Mouse (Mus musculus): ENCODE measurements around the gene B3gat2. TPM values are rescaled to one million over a fixed set of nuclear protein-coding genes. Genes with fewer than 3 reads are reported as not detected.

The B3gat2 gene
- polyA plus RNA-seq, 1 experiment, result 58.8 TPM

DNA sequence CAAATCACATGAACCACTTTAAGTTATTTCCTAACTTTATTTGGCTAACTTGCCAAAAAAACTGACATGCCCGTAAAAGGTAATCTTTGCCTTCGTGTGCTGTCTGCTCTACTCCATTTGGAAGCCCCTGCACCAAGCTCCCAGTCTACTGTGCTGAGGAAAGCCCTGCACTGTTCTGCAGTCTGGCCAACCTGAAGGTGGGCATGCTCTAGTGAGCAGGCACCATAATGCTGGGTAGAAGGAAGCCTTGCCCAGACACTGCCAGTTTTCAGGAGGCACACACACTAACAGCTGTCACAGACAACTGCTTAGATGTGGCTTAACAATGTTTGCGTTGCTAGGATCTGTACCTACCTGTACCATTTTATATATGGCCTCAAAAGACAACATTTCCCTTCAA lies 94.1 kb downstream of the B3gat2 start:
- H3K4me3 ChIP-seq (ENCODE audit: insufficient read depth, low read depth, low read length), result no peak overlapping the region
- peaks cover 10% of the 10 kb centered on the region for H3K36me3 ChIP-seq (ENCODE audit: control insufficient read depth, insufficient read depth, low read length)
- no peaks in the 10 kb centered on the region for H3K4me1 ChIP-seq (ENCODE audit: control insufficient read depth, insufficient read depth, low read length)
- DNase-seq, result no peak
- H3K27me3 ChIP-seq (replicated peaks; ENCODE audit: control insufficient read depth, insufficient read depth, low read length), result no peaks in the 10 kb centered on the region
- H3K27ac ChIP-seq (ENCODE audit: insufficient read depth, low read depth, low read length), result no peak overlapping the region
- no peak for TF ChIP-seq CTCF (conservative IDR thresholded peaks at IDR 0.05; ENCODE audit: insufficient read depth, insufficient read length, low read depth, low read length)
- no peak for TF ChIP-seq POLR2A (IDR thresholded peaks at IDR 0.05; ENCODE audit: low read depth, low read length)
- 70% methylated on average over 3 of the region's 3 CpGs for WGBS

DNA sequence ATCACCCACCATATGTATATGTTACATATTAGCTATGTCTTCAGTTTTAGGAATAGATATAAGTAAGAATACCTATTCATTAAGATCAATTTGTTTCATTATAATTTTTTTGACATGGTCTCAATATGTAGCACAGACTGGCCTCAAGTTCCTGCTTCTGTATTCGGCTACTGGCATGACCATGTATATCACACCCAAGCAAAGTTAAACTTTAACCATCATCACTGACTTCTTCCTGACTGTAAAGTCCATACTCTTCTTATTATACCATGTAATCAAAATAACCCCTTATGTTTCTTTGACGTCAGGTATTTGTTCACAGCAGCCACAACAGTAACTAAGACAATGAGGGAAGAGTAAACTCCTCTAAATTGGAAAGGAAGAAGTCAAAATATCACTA lies 99.4 kb downstream of the B3gat2 start:
- DNase-seq, result no peak
- Histone ChIP-seq H3K36me3 (ENCODE audit: control insufficient read depth, insufficient read depth, low read length) (peaks cover 9% of the 10 kb centered on the region), H3K4me1 (ENCODE audit: control insufficient read depth, insufficient read depth, low read length) (no peaks in the 10 kb centered on the region), H3K4me3 (ENCODE audit: insufficient read depth, low read depth, low read length) (no peak overlapping the region), H3K27ac (ENCODE audit: insufficient read depth, low read depth, low read length) (no peak overlapping the region), H3K27me3 (replicated peaks; ENCODE audit: control insufficient read depth, insufficient read depth, low read length) (no peaks in the 10 kb centered on the region)
- no peak for TF ChIP-seq CTCF (conservative IDR thresholded peaks at IDR 0.05; ENCODE audit: insufficient read depth, insufficient read length, low read depth, low read length)
- TF ChIP-seq POLR2A (IDR thresholded peaks at IDR 0.05; ENCODE audit: low read depth, low read length), result no peak
- WGBS, result 56% methylated on average over 2 of the region's 2 CpGs

DNA sequence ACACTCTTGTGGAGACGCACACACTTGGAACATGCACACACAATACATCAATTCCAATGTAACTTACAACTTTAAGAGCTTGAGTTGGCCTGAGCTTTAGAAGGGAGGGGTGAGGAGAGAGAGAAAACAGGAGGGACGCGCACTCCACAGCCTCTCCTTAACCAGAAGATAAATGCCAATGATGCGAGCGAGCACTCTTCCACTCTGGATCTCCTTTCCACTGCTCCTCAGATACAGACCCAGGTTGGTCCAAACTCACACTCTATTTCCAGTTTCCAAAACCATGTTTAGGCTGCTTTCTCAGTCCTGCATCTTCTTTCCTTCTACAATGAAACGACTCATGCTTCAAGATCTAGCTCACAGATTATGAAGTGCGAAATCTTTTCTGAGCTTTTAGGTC lies 104.0 kb downstream of the B3gat2 start:
- Histone ChIP-seq H3K4me3 (ENCODE audit: insufficient read depth, low read depth, low read length) (no peak overlapping the region), H3K27me3 (replicated peaks; ENCODE audit: control insufficient read depth, insufficient read depth, low read length) (no peaks in the 10 kb centered on the region), H3K4me1 (ENCODE audit: control insufficient read depth, insufficient read depth, low read length) (peaks cover 3% of the 10 kb centered on the region; the same call in 1 of the 2 replicates), H3K36me3 (ENCODE audit: control insufficient read depth, insufficient read depth, low read length) (no peaks in the 10 kb centered on the region; the same call in 1 of the 2 replicates), H3K27ac (ENCODE audit: insufficient read depth, low read depth, low read length) (no peak overlapping the region)
- TF ChIP-seq CTCF (conservative IDR thresholded peaks at IDR 0.05; ENCODE audit: insufficient read depth, insufficient read length, low read depth, low read length) (no peak), POLR2A (IDR thresholded peaks at IDR 0.05; ENCODE audit: low read depth, low read length) (no peak)
- 95% methylated on average over 7 of the region's 7 CpGs for WGBS
- DNase-seq, result no peak

DNA sequence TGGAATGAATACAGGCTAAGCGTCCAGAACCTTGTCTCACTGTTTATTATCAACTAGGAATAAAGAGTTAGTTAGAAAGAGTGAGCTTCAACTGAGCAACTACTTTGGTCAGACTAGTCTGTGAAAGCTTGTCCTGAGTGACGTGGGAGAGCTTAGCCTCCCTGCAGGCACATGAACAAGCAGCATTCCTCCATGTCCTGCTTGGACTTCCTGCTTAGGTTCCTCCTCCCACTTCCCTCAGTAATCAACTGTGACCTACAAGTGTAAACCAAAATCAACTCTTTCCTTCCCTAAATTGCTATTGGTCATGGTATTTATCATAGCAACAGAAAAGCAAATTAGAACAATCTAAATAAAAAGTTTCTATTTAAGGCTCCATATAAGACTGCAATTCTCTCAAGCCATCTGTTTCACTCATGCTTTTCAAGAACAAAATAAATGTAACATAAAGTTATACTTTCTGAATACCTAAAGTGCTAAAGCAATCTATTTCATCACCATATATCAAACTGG lies 105.9 kb downstream of the B3gat2 start:
- DNase-seq, result no peak
- TF ChIP-seq CTCF (conservative IDR thresholded peaks at IDR 0.05; ENCODE audit: insufficient read depth, insufficient read length, low read depth, low read length) (no peak), POLR2A (IDR thresholded peaks at IDR 0.05; ENCODE audit: low read depth, low read length) (no peak)
- H3K36me3 ChIP-seq (ENCODE audit: control insufficient read depth, insufficient read depth, low read length), result no peaks in the 10 kb centered on the region
- no peak overlapping the region for H3K4me3 ChIP-seq (ENCODE audit: insufficient read depth, low read depth, low read length)
- no peak overlapping the region for H3K27ac ChIP-seq (ENCODE audit: insufficient read depth, low read depth, low read length)
- peaks cover 3% of the 10 kb centered on the region; the same call in 1 of the 2 replicates for H3K4me1 ChIP-seq (ENCODE audit: control insufficient read depth, insufficient read depth, low read length)
- 47% methylated on average over 2 of the region's 2 CpGs for WGBS
- no peaks in the 10 kb centered on the region for H3K27me3 ChIP-seq (replicated peaks; ENCODE audit: control insufficient read depth, insufficient read depth, low read length)

DNA sequence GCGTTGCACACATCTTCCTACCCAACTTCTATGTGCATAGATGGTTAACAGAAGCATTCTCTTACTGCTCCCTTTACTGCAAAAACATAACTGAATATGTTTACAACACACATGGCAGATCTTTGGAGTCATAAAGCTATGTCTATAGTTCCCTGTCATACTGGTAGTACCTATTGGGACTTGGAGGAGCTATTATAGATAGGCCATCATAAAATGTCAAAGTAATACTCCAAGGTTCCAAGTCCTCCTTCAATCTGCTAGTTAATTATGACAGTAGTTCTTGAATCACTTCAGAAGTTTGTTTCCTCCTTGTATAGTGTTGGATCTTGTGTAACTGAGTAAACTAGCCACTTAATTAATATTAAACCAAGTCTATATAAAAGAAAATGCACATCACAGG lies 110.6 kb downstream of the B3gat2 start:
- WGBS, result 97% methylated on average over 1 of the region's 1 CpGs
- peaks cover 2% of the 10 kb centered on the region; the same call in 1 of the 2 replicates for H3K4me1 ChIP-seq (ENCODE audit: control insufficient read depth, insufficient read depth, low read length)
- no peak overlapping the region for H3K4me3 ChIP-seq (ENCODE audit: insufficient read depth, low read depth, low read length)
- H3K27me3 ChIP-seq (replicated peaks; ENCODE audit: control insufficient read depth, insufficient read depth, low read length), result no peaks in the 10 kb centered on the region
- no peak overlapping the region for H3K27ac ChIP-seq (ENCODE audit: insufficient read depth, low read depth, low read length)
- no peak for DNase-seq
- no peak for TF ChIP-seq CTCF (conservative IDR thresholded peaks at IDR 0.05; ENCODE audit: insufficient read depth, insufficient read length, low read depth, low read length)
- no peak for TF ChIP-seq POLR2A (IDR thresholded peaks at IDR 0.05; ENCODE audit: low read depth, low read length)
- peaks cover 3% of the 10 kb centered on the region; the same call in 1 of the 2 replicates for H3K36me3 ChIP-seq (ENCODE audit: control insufficient read depth, insufficient read depth, low read length)

DNA sequence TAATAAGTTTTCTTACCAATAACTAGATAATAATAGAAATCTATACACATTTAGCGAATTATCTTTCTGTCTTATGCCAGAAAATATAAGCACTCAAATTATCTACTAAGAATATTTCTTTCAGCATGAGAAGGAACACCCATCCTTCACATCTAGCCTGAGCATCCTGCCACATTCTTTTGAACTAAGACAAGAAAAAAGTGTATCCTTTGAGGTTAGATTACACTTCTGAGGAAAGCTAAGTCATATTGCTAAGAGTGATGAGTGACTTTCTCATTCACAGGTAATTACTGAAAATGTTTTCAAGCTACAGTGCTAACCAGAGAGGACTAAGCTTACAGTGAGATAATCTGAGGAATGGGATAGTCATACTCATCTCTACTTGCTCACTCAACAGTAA lies 121.1 kb downstream of the B3gat2 start:
- H3K27me3 ChIP-seq (replicated peaks; ENCODE audit: control insufficient read depth, insufficient read depth, low read length), result no peaks in the 10 kb centered on the region
- no peaks in the 10 kb centered on the region for H3K4me1 ChIP-seq (ENCODE audit: control insufficient read depth, insufficient read depth, low read length)
- no peaks in the 10 kb centered on the region for H3K36me3 ChIP-seq (ENCODE audit: control insufficient read depth, insufficient read depth, low read length)
- 100% methylated on average over 1 of the region's 1 CpGs for WGBS
- no peak overlapping the region for H3K27ac ChIP-seq (ENCODE audit: insufficient read depth, low read depth, low read length)
- H3K4me3 ChIP-seq (ENCODE audit: insufficient read depth, low read depth, low read length), result no peak overlapping the region
- no peak for TF ChIP-seq POLR2A (IDR thresholded peaks at IDR 0.05; ENCODE audit: low read depth, low read length)
- no peak for TF ChIP-seq CTCF (conservative IDR thresholded peaks at IDR 0.05; ENCODE audit: insufficient read depth, insufficient read length, low read depth, low read length)
- DNase-seq, result no peak

DNA sequence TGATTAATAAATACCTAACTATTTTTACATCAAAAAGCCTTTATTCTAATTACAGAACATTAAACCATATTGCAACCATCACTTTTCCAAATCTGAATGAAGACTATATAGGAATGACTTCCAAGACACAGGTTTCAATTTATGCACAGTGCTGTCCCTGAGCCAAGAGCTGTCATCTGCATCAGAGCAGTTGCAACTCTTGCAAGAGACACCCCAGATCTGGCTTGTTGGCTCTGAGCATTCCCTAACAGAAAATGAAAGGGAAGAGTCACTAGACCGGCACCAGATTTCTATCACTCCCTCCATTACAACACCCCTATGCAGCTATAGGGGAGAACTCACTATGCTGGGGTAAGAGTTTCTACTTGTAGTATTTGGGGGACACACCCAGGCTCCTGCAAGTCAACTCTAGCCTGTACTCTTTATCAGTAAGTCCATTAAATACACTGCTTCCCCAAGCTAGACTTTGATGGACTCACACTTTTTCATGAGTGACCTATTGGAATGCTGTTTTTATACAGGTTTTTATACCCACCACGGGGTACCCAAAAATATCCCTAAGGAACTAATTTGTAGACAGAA lies 122.6 kb downstream of the B3gat2 start:
- 92% methylated on average over 2 of the region's 2 CpGs for WGBS
- no peak for DNase-seq
- no peaks in the 10 kb centered on the region for H3K27me3 ChIP-seq (replicated peaks; ENCODE audit: control insufficient read depth, insufficient read depth, low read length)
- no peak overlapping the region for H3K4me3 ChIP-seq (ENCODE audit: insufficient read depth, low read depth, low read length)
- no peaks in the 10 kb centered on the region for H3K36me3 ChIP-seq (ENCODE audit: control insufficient read depth, insufficient read depth, low read length)
- no peak overlapping the region for H3K27ac ChIP-seq (ENCODE audit: insufficient read depth, low read depth, low read length)
- no peak for TF ChIP-seq CTCF (conservative IDR thresholded peaks at IDR 0.05; ENCODE audit: insufficient read depth, insufficient read length, low read depth, low read length)
- no peak for TF ChIP-seq POLR2A (IDR thresholded peaks at IDR 0.05; ENCODE audit: low read depth, low read length)
- no peaks in the 10 kb centered on the region for H3K4me1 ChIP-seq (ENCODE audit: control insufficient read depth, insufficient read depth, low read length)

All from kidney, adult 2 months (tissue).